Mouse (Mus musculus): ENCODE data around the gene Fezf1. TPM values are rescaled to one million over a fixed set of nuclear protein-coding genes. Genes with fewer than 3 reads are reported as not detected.

The Fezf1 gene
- total and polyA plus RNA-seq, 2 experiments from 2014 or later: 0.05 TPM; not detected in 1

DNA sequence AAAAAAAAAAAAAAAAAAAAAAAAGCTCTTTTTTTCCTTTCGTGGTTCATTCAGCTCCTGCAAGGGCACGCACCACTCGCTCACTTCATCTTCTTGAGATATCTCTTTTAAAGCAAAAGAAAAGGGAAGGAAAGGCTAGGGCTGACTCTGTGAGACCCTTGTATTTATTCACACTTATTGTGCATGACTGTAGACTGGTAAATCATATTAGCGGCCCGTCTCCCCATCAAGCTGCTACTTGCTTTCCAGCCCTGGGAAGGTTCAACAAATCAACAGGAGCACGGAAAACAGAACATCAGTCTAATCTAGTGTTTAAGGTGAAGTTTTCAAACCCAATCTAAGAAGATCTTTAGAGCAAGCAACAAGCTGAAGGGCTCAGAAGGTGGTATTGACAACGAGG lies 24.4 kb upstream of the Fezf1 start:
- no peak for ATAC-seq
- peaks cover 58% of the 10 kb centered on the region for H3K27me3 ChIP-seq (ENCODE audit: insufficient read depth, low read length)
- no peak overlapping the region for H3K4me2 ChIP-seq (ENCODE audit: low read depth, low read length)
- no peak overlapping the region for H3K4me3 ChIP-seq (ENCODE audit: low read length)
- TF ChIP-seq CTCF (IDR thresholded peaks at IDR 0.05; ENCODE audit: low read depth): no peak
- no peaks in the 10 kb centered on the region for H3K9me3 ChIP-seq (ENCODE audit: low read length)
- H3K4me1 ChIP-seq (ENCODE audit: insufficient read depth, low read length): no peaks in the 10 kb centered on the region
- H3K27ac ChIP-seq: no peak overlapping the region
- no peak overlapping the region for H3K9ac ChIP-seq (replicated peaks; ENCODE audit: low read length)
- H3K36me3 ChIP-seq (ENCODE audit: insufficient read depth, low read length): no peaks in the 10 kb centered on the region
- 22% methylated on average over 7 of the region's 7 CpGs for WGBS
- DNase-seq (ENCODE audit: low spot score): no peak

DNA sequence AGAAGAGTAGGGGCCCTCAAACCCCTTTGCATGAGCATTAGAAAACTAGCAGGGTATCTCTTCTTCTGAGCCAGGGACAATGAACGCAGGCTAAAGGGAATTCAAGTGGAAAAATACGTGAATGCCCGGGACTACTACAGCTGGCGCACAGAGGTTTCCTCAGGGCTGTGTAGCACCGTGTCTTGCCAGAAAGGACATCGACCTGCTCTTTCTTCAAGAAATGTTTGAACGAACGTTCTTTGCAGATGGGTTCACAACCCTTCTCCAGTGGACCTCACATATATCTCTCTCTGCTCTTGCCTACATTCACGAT lies 12.5 kb upstream of the Fezf1 start:
- no peaks in the 10 kb centered on the region for H3K36me3 ChIP-seq (ENCODE audit: insufficient read depth, low read length)
- peak overlapping the region; percentile 14; the same call in 1 of the 2 replicates for H3K4me3 ChIP-seq (ENCODE audit: low read length)
- ATAC-seq (0 out of 2 replicates have a peak, but pooled peaks have one; percentile 39), DNase-seq (ENCODE audit: low spot score) (no peak)
- H3K4me2 ChIP-seq (ENCODE audit: low read depth, low read length): no peak overlapping the region
- H3K4me1 ChIP-seq (ENCODE audit: insufficient read depth, low read length): peaks cover 4% of the 10 kb centered on the region; the same call in 1 of the 2 replicates
- WGBS: 2% methylated on average over 9 of the region's 9 CpGs
- H3K9ac ChIP-seq (replicated peaks; ENCODE audit: low read length): no peak overlapping the region
- no peak for TF ChIP-seq CTCF (IDR thresholded peaks at IDR 0.05; ENCODE audit: low read depth)
- no peaks in the 10 kb centered on the region for H3K9me3 ChIP-seq (ENCODE audit: low read length)
- peaks cover 73% of the 10 kb centered on the region for H3K27me3 ChIP-seq (ENCODE audit: insufficient read depth, low read length)
- H3K27ac ChIP-seq: no peak overlapping the region

DNA sequence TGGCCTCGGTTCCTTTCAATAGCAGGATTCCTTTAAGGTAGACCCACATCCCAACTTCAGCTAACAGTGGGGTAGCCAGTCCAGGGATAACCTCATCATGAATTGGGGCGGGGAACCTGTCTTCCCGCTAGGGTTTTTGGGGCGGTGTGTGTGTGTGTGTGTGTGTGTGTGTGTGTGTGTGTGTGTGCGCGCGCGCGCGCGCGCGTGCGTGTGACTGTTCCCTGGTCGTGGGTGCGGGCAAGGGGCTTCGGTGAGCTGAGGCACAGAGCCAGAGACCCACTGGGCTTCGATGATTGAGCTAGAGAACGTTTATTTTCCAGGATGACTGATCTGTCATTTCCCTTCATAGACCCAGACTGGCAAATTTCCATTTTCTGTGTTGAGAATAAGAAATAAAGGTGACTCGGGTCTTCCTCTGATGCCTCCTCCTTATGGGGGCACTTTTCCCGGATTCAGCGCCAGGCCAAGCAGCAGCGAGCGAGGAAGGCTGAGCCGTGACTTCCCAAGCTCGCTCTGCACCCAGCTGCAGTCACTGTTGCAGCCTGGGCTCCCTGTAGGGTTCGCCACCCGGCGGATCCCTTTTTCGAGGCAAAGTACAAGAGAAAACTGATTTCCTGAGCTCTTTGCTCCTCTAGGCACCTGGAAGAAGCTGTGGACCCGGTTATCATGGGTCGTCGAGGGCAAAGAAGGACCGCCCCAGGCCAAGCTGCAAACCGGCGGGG lies 12.0 kb upstream of the Fezf1 start:
- H3K4me2 ChIP-seq (ENCODE audit: low read depth, low read length): peak overlapping the region; percentile 21; the same call in 1 of the 2 replicates
- TF ChIP-seq CTCF (IDR thresholded peaks at IDR 0.05; ENCODE audit: low read depth): no peak
- ATAC-seq: peak; percentile 22; the same call in 1 of the 2 replicates
- H3K9me3 ChIP-seq (ENCODE audit: low read length): no peaks in the 10 kb centered on the region
- peak overlapping the region; percentile 14 for H3K4me3 ChIP-seq (ENCODE audit: low read length)
- WGBS: 3% methylated on average over 36 of the region's 36 CpGs
- H3K27ac ChIP-seq: no peak overlapping the region
- DNase-seq (ENCODE audit: low spot score): no peak
- no peaks in the 10 kb centered on the region for H3K36me3 ChIP-seq (ENCODE audit: insufficient read depth, low read length)
- no peak overlapping the region for H3K9ac ChIP-seq (replicated peaks; ENCODE audit: low read length)
- peaks cover 4% of the 10 kb centered on the region; the same call in 1 of the 2 replicates for H3K4me1 ChIP-seq (ENCODE audit: insufficient read depth, low read length)
- peaks cover 75% of the 10 kb centered on the region for H3K27me3 ChIP-seq (ENCODE audit: insufficient read depth, low read length)

DNA sequence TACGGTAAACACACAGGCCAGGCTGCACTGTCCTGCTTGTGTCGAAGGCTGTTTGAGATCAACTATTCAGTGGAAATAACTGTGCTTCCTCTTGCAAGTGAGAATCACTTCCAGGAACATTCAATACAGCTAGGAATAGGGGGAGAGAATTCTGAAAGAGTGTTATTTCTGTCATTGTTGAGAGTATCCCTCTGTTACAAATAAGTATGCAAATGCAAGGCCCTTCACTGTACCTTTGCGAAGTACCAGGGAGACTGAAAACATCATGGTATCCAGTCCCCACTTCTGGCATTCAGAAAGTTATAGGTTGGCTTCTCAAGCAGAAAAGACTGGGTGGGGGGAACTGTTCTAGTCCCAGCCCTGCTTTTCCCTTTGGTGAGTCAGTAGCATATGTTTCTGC lies 9.8 kb upstream of the Fezf1 start:
- no peak for TF ChIP-seq CTCF (IDR thresholded peaks at IDR 0.05; ENCODE audit: low read depth)
- no peak for ATAC-seq

DNA sequence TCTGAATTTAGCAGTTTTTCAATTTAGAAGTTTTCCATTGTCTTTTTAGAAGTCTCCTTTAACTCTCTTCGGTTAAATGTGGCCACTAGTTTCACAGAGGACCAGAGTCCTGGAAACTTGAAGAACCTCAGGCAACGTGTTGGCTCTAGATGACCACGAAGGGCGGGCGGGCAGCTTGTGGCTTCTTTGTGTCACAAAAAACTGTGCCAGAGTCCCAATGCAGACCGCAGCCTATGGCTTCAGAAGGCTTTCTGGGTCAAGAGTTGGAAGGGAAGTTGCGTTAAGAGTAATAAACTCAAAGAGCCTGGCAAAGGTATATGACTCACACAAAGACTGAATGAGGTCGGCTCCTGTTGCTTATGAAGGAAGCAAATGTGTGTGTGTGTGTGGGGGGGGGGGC lies 7.0 kb upstream of the Fezf1 start:
- no peak for TF ChIP-seq CTCF (IDR thresholded peaks at IDR 0.05; ENCODE audit: low read depth)
- H3K27me3 ChIP-seq (ENCODE audit: insufficient read depth, low read length): peaks cover 86% of the 10 kb centered on the region
- H3K9me3 ChIP-seq (ENCODE audit: low read length): no peaks in the 10 kb centered on the region
- H3K4me3 ChIP-seq (ENCODE audit: low read length): no peak overlapping the region
- WGBS: 5% methylated on average over 8 of the region's 8 CpGs
- H3K27ac ChIP-seq: no peak overlapping the region
- no peaks in the 10 kb centered on the region; the same call in 1 of the 2 replicates for H3K4me1 ChIP-seq (ENCODE audit: insufficient read depth, low read length)
- no peak overlapping the region for H3K4me2 ChIP-seq (ENCODE audit: low read depth, low read length)
- H3K9ac ChIP-seq (replicated peaks; ENCODE audit: low read length): no peak overlapping the region
- ATAC-seq (no peak), DNase-seq (ENCODE audit: low spot score) (no peak)
- H3K36me3 ChIP-seq (ENCODE audit: insufficient read depth, low read length): no peaks in the 10 kb centered on the region

More for the DNA sequence above, 9.8 kb upstream of the Fezf1 start:
- peaks cover 83% of the 10 kb centered on the region for H3K27me3 ChIP-seq (ENCODE audit: insufficient read depth, low read length)
- WGBS: 22% methylated on average over 3 of the region's 3 CpGs
- H3K4me1 ChIP-seq (ENCODE audit: insufficient read depth, low read length): peaks cover 4% of the 10 kb centered on the region; the same call in 1 of the 2 replicates
- DNase-seq (ENCODE audit: low spot score): no peak
- H3K9ac ChIP-seq (replicated peaks; ENCODE audit: low read length): no peak overlapping the region
- no peak overlapping the region for H3K4me3 ChIP-seq (ENCODE audit: low read length)
- no peak overlapping the region for H3K27ac ChIP-seq
- H3K9me3 ChIP-seq (ENCODE audit: low read length): no peaks in the 10 kb centered on the region
- H3K4me2 ChIP-seq (ENCODE audit: low read depth, low read length): no peak overlapping the region
- H3K36me3 ChIP-seq (ENCODE audit: insufficient read depth, low read length): no peaks in the 10 kb centered on the region

DNA sequence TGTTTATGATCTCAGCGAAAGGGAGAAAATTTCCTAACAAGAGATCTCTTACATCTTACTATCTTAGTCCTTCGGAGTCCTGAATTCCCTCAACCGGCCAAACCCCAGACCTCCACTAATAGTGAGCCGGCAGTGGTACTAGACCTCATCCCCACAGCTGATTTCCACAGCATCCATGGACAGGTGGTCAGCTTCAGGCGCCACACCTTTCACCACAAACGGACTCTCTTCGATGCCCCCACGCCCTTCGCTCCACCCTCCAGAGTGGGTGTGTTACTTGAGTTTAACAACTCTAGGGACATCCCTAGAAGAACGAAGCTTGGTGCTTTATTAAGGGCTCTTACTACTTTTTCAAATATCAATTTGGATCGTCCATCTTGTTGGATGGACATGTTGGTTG lies 6.5 kb upstream of the Fezf1 start:
- Histone ChIP-seq H3K9me3 (ENCODE audit: low read length) (no peaks in the 10 kb centered on the region), H3K4me3 (ENCODE audit: low read length) (no peak overlapping the region), H3K27ac (no peak overlapping the region), H3K27me3 (ENCODE audit: insufficient read depth, low read length) (peaks cover 86% of the 10 kb centered on the region), H3K9ac (replicated peaks; ENCODE audit: low read length) (no peak overlapping the region), H3K4me1 (ENCODE audit: insufficient read depth, low read length) (no peaks in the 10 kb centered on the region), H3K4me2 (ENCODE audit: low read depth, low read length) (no peak overlapping the region), H3K36me3 (ENCODE audit: insufficient read depth, low read length) (no peaks in the 10 kb centered on the region)
- TF ChIP-seq CTCF (IDR thresholded peaks at IDR 0.05; ENCODE audit: low read depth): no peak
- ATAC-seq (no peak), DNase-seq (ENCODE audit: low spot score) (no peak)
- 3% methylated on average over 11 of the region's 11 CpGs for WGBS

Data from hindbrain, postnatal 0 days (tissue).